Mouse (Mus musculus): ENCODE data around the gene Vps35.

Gene Vps35

DNA sequence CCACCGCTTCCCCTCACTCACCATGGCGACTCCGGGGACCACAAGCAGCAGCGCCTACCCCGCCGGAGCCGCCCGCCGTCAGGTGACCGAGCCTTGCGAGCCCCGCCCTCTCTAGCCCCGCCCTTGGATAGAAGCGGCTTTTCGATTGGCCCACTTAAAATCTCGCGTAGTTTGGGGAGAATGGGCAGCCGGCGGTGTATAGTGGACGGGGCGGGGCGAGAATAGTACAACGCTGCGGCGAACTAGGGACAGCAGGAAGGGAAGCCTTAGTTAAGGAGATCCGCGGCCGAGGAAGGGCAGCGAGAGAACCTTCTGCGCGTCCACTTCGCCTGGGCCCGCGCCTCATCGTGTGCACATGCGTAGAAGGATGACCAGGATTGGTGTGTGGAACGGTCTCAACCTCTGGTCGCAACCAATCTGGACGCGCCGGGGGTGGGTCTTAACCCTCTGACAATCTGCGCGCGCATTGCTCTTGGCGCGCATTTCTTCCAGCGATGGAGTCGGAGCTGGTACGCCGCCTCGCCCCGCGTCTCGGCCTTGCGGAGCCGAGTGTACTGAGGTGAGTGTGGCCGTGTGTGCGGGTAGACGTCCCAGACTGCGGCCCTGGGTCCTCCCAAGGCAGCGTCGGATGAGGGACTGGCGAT, at the start of gene Vps35, which contains the start of gene Orc6:
TSS of gene Vps35 (minus strand) at position 369 of the 644 bp plus-strand sequence.
TSS of gene Orc6 (plus strand) at position 199 of the 644 bp plus-strand sequence.
- peak; percentile 99 for DNase-seq (ENCODE audit: low spot score)

DNA sequence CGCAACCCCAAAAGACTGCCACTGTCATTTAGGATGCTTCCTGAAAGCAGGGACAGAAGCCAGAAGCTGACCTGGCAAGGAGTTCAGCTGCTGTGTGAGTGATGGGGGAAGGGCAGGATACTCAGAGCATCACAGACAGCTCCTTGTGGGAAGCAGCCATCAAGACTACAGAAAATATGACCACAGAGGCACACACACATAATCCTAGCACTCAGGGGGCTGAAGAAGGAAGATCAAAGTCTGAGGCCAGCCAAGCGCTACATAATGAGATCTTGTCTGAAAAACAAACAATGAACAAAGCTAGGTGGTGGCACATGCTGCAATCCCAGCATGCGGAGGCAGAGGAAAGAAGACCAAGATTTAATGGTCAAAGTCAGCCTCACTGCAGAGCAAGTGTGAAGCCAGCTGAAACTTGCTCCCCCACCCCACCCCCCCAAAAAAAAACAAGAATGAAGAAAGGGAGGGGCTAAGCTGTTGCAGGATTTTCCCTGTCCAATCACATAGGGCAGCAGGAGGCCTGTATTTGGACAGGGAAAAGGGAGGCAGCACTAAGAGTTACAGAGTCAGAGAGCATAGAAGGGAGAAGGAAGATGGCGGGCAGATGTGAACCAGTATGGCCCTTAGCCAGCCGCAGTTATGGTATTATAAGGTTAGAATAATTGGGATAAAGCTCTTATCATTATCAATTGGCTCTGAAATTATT, 40.4 kb upstream of the Vps35 start:
- DNase-seq (ENCODE audit: low spot score) = peak; percentile 35

DNA sequence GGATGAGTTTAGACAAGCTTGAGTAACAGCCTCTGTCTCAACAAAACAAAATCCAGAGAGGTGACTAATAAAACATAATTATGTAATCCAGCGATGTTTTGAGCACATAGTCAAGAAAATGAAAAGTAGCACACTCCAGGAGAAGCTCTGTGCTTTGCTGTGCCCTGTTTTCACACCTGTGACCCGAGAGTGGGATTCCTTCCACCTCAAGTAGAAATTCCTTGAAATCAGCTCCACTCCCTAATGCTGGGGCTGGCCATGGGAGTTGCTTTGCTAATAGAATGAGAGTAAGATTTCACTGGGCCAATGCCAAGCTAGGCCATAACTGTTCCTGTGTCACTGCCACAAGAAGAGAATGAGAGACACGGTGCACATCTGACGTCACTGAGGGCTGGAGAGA, 38.1 kb upstream of the Vps35 start:
- no peak for DNase-seq (ENCODE audit: low spot score)

DNA sequence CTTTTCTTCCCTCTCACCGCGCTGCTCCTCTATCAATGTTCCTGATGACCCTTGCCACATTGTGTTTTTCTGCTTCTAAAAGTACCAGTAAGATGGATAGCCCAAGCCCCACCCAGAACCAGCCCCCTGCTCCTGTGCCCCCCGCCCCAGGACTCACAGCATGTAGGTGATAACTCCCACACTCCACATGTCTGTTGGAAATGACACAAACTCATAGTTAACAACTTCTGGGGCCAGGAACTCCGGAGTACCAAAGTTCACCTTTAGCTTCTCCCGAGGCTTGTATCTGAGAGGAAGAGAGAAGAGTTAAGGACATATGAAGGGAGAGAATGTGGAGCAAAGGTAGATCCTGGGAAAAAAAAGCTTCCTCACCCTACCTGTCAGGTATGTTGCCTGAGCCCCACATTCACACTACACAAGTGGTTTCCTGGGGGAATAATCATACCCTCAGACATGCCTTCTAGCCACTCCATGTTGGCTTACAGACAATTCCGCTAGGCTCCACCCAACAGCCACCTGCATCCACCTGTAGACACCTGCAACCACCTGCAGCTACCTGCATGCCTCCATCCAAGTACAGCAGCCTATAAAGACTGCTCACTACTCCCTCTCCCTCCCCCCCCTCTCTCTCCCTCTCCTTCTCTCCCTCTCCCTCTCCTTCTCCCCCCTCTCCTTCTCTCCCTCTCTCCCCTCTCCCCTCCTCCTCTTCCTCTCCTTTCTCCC, 36.8 kb upstream of the Vps35 start:
- DNase-seq (ENCODE audit: low spot score) = no peak

DNA sequence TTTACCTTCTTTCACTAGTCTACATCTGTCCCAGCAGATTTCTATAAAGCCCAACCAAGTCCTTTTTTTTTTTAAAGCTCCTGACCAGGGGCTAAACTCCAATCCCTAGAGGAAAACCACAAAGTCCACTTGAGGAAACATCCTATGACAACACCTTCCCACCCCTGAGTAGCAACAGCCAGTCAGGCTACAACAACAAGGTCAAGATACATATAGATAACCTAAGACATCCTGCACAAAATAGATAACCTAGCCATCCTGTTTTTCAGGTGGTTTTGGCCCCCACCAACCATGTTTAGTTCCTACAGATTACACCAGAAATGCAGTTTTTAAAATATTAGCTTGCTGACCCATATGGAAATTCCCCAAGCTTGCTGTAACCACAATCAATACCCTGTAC, 35.5 kb upstream of the Vps35 start:
- no peak for DNase-seq (ENCODE audit: low spot score)

DNA sequence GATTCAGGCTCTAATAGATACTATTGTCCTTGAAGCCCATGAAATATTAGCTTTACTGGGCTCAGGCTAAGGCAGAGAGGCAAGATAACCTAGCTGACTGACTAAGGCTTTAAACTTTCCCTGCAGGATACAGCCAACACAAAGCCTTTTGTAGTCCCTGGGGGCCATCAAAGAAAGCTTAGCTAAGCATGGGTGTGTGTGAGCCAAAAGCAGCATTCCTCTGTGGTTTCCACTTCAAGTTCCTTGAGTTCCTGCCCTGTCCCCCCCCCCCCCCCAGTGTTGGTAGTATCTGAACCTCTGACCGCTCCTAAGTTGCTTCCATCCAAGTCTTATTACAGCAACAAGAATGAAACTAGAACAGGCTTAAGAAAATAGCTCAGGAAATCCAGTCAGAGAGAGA, 29.9 kb upstream of the Vps35 start:
- no peak for DNase-seq (ENCODE audit: low spot score)

DNA sequence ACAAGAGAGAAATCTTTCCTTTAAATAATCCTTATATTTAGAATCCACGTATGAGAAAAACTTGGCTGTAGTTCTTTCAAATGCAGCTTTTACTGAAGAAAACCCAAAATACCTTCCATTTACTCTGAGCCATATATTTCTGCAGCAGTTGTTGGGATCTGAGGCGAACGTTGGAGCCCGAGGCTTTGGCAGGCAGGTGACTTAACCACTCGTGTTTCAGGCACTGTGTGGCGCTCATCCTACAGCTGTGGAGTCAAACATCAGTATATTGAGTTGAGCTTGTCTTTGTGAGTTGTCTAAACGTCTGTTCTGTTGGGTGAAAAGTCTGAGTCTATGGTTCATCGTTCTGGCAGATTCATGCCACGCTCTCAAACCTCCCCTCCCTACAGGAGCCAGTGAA, 27.4 kb upstream of the Vps35 start:
- no peak for DNase-seq (ENCODE audit: low spot score)

DNA sequence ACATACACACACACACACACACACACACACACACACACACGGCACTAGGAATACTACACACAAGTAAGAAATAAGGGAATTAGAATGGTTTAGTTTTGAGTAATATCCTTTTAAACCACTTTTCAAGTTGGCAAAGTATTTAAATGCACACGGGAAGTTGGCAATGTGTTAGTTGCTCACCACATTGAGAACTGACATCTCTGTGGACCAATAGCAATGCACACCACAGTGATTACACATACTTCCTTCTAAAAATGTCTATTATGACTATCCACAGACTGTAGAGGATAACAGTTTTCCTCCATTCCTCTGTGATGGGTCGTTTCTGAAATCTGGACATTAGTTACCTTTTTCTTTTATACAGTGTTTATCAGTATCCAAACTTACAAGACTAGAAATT, 23.5 kb upstream of the Vps35 start:
- no peak for DNase-seq (ENCODE audit: low spot score)

DNA sequence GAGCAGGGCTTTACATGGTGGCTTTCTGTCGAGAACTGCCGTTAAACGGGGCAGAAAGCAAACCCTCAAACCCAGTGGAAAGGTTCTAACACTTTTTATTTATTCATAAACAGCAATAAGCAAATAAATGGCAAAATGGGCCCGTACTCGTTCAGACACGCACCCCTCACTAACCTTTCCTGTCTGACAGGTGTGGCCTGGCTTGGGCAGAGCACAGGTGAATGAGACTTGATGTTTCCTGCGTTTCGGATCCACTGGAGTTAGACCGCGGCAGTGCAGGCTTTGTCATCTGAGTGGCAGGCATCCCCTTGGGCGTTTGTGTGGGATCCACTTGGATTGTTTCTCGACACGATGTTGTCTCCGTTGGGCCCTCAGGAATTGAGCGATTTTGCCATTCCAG, 22.4 kb upstream of the Vps35 start:
- no peak for DNase-seq (ENCODE audit: low spot score)

DNA sequence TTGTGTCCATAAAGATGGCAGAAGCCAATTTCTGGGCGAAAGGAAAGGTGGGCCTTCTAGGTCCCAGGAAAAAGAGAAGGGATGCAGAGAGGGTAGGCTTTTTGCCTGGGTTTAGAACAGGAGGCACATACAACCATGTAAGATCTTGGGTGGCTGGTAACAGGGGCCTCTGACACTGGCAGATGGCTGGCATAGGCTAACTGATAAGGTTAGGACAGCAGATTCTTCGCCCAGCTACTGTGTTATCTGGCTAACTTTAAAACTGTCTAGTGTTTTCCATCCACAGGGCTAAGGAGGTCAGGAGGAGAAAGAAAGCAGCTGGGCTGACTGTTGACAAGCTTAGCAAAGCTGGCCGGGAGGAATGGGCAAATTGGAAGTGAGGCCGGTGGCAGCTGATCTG, 18.9 kb upstream of the Vps35 start:
- no peak for DNase-seq (ENCODE audit: low spot score)

DNA sequence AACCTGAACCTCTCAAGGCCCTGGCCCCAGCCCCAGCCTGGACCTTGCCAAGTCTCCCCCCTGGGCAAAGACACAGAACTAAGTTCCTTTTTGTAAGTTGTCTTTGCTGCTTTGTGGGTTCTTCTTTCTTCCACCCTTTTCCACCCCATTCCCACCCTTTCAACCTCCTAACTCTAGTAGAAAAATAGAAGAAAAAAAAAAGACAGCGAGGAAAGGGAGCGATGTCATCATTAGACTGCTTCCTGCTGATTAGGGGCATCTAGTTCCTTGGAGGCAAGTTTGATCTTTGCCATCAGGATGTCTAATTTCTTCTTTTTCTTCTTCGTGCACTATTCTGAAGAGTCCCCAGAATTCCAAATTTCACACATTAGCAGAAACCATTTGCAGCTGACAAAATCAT, 13.4 kb upstream of the Vps35 start:
- DNase-seq (ENCODE audit: low spot score) = no peak

DNA sequence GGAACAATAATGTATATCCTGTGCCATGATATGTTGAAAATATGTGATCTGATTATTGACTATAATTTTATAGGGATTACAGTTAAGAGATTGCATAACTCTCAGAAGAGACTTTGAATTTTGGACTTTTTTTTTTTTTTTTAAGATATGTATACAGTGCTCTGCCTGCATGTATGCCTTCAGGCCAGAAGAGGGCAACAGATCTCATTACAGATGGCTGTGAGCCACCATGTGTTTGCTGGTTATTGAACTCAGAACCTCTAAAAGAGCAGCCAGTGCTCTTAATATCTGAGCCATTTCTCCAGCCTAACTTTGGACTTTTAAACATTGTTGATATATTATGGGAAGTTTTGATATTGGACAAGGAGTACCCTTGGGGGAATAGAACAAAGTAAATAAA, 12.1 kb upstream of the Vps35 start:
- DNase-seq (ENCODE audit: low spot score) = no peak

DNA sequence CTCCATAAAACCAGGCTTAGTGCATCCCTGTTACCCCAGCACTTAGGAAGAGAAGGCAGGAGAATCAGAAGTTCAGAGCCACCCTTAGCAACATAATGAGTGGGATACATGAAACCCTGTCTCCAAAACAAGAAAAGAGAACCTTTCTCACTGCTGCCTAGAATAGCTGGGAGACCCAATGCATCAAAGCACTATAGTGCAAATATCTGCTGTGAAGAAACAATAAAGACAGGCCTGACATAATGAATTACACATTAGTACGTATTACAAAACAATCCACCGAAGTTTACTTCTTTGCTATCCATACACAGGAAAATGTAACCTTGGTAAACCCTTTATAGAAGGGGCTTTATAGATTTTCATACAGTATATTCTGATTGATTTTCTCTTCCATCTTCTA, 9.0 kb upstream of the Vps35 start:
- no peak for DNase-seq (ENCODE audit: low spot score)

DNA sequence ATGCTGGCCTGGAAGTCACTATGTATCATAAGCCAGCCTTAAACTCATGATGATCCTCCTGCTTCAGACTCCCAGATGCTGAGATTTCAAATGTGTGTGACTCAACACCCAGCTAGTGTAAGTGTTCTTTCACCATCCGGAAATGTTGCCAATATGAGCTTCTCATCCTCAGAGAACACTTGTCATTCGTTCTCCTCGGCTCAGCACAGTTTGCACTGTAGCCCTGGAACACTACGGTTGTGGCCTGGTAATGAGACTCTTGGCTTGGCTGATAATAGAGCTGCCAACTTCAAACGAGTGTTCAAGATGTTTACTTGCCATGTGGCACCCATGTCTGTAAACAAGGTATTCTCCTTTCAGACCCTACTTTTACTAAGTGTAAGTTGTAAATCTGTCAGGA, 3.9 kb upstream of the Vps35 start:
- no peak for DNase-seq (ENCODE audit: low spot score)

DNA sequence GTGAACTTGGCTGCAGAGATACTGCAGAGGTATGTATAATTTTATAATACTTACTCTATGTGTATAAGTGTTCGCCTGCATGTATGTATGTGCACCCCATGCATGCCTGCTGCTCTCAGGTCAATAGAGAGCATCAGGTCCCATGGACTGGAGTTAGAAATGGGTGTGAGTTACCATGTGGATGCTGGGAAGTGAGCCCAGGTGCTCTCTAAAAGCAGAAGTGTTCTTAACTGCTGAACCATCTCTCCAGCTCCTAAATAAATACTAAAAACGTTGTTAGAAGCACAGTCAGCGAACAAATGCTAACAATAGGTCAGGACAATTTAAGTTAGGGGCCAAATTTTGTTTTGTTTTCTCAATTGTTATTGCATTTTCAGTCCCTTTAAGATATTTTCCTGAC, 3.3 kb upstream of the Vps35 start:
- no peak for DNase-seq (ENCODE audit: low spot score)

DNA sequence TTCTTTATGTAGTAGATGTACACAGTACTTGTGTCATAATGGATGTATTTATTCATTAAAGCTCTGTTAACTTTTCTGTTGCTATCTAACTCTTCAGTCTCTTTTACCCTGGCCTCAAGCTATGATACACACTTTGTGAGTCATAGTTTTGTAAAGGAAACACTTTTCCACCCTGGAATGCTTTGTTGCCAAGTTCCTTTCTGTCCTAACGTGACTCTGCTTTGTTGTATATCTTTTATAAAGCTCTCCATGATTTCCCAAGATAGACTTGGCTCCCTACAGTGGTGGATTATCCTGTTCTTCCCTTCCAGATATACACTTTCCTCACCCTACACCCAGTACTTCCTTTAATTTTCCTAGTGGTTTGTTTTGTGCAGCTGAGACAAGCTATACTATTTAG, 2.3 kb upstream of the Vps35 start:
- DNase-seq (ENCODE audit: low spot score) = no peak

DNA sequence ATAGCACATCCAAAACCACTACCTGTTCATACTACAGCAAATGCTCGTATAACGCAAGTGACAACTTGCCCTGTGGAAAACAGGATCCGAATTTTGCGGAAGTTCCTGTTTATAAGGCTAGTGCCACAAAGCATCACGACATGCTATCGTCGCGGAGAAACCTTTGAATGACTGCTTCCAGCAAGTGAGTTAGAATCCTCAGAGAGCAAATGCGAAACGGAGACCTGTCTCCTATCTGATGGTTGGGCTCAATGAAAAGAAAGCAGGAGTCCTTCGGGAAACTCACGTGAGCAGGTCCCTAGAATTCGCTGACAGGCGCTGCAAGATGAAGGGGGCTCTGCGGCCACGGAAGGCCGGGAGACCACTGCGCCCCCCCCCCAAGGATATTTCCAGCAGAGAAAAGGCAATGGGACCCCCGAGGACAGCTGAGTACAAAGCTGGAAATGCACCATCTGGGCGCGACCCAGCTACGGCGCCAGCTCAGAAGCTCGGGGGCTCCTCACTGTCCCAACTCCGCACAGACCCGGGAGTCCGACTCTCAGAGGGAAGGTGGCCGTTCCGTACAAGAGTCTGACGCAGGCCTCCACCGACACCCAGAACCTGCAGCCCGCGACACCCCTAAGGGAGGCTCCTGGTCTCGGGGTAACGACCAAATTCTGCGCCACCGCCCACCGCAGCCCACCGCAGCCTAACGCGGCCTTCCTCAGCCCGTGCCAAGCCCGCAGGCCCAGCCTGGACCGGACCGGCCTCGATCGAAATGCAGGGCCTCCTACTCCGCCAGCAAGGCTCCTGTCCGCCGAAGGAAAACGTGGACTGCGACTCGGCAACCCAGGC, 785 bp downstream of the Vps35 start:
- peak; percentile 49 for DNase-seq (ENCODE audit: low spot score)

DNA sequence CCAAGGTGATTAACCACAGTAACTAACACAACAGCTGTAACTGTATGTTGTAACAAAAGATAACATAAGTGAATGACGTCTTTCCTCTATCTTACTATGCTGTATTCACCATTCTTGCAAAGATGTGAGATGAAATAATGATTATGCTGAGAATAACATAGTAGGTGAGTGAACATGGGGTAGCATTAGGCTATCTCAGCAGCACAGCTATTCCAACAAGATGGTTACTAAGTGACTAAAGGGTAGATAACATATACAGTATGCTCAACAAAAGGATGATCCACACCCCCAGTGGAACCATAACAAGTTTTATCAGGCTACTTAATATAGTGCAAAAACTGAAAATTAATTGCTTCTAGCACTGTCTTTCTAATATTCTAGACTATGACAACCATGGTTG, 12.8 kb downstream of the Vps35 start:
- DNase-seq (ENCODE audit: low spot score) = no peak

DNA sequence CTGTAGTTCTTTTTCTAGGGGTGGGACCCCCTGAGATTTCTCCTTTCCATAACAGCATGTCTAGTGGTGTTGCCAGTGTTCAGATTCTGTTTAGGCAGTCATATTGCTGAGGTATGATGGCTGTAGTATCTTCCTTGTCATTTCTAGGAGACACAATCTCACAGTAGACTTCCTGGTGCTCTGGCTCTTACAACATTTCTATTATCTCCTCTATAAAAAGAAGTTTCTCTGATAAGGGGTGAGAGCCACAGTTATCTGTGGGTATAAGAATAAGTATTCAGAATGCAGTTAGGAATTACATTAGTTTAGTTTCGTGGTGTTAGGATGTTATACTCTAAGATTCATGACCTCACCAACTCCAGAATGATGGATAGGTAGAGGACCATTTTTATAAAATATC, 72.3 kb downstream of the Vps35 start:
- no peak for DNase-seq (ENCODE audit: low spot score)

DNA sequence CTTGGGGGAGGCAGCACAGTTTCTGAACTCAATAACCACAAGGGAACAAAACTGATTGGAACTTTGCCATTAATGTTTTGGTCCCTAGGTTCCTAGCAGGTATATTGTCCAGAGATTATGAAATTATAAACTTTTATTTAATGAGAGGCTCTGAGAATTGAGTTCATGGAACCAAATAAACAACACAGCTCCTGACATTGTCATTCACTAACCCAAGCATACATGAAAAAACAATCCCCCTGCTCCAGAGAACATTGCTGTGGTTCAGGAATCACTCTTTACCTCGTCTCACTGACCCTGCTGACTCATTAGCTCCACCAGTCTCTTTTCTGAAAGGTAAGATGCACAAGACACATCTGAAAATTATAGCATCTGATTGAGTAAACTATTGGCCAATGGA, 73.9 kb downstream of the Vps35 start, which contains the start of gene Olfr371:
TSS of gene Olfr371 (plus strand) at position 301 of the 400 bp plus-strand sequence.
- DNase-seq (ENCODE audit: low spot score) = no peak

DNA sequence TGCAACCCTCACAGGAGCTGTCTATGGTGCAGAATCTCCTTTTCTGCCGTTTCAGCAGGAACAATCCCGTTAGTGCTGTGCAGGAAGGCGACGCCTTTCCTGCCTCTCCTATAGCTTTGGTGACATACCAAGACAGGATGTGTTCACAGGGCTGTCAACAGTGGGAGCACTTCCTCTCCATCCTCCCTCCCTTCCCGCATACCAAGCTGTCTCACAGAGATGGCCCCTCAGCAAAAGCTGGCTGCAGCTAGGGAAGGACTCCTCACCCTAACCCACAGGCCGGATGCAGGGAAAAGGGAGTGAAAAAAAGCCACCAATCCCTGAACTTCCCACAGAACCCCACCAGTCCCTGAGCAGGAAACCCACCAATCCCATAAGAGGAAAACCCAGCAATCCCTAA, 78.6 kb downstream of the Vps35 start:
- peak; percentile 5 for DNase-seq (ENCODE audit: low spot score)

DNA sequence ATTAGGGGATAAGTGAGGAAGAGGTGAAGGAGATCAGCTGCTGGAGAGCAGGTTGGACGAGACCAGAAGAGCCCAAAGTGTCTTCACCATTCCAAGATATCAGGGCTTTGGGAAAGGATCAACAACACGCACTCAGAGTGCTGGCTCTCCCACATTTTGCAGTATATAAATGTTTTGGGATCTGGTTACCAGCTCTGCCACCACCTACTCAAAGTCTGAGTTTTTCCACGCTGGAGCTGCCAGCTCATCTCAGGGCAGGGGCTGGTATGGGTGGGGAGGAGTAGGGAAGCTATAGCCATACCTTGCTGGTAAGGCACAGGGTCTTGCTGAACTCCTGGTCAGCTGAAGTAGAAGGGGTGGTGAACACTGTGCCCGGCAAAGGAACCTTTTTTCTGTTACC, 79.4 kb downstream of the Vps35 start:
- DNase-seq (ENCODE audit: low spot score) = peak; percentile 5
